Mouse (Mus musculus) embryo, embryonic 11 days (tissue): Measurements from ENCODE around the gene St3gal3.

Experiments
- DNase-seq: peaks from one replicate; pipeline ENCODE4 v3.0.0-alpha.2; 2015

The St3gal3 gene

DNA sequence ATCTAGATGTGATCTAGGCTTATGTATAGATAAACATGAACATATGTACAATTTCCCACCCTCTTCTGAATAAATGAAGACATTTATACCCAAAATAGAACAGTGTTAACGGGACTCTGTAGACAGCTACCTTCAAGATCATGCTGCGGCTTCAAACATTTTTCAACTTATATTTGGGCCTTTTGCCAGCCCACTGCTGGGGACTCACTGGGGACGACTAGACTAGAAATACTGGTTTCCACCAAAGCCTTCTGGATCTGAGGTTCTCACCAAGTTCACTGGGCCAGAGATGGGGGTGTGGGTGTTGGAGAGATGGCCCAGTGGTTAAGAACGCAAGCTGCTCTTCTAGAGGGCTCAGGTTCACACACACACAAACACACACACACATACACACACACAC, 49.7 kb downstream of the St3gal3 start:
- no peak for DNase-seq

GRCm38 (mm10) chr4:118083217-118083951, 51.3 kb downstream of the St3gal3 start:
- DNase-seq = peak; percentile 94

- no peak for DNase-seq
Observed at GRCm38 (mm10) chr4:118081608-118082331, 52.9 kb downstream of the St3gal3 start.

GRCm38 (mm10) chr4:118080481-118080880, 54.2 kb downstream of the St3gal3 start:
- no peak for DNase-seq

DNA sequence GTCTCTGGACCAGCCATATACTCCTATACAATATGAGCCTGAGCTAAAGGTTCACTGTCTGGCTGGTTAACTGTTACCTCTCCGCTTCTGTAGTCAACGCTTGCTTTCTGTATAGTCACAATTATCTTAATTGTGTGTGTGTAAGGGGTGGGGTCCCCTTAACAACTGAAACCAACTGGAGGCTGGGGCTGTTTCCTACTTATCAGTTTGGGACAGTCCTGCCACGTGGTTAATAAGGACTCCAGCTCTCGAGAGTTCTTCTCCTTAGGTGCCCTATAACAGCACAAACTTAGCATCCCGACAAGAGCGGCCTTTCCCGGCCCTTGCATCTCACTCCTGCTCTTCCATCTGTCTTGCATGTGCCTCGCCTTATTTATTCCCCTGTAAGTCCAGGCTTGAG, 55.5 kb downstream of the St3gal3 start:
- DNase-seq = no peak

- no peak for DNase-seq
Observed at GRCm38 (mm10) chr4:118078576-118078975, 56.1 kb downstream of the St3gal3 start.

- DNase-seq = peak; percentile 62
Observed at GRCm38 (mm10) chr4:118077293-118077752, 57.4 kb downstream of the St3gal3 start.

DNA sequence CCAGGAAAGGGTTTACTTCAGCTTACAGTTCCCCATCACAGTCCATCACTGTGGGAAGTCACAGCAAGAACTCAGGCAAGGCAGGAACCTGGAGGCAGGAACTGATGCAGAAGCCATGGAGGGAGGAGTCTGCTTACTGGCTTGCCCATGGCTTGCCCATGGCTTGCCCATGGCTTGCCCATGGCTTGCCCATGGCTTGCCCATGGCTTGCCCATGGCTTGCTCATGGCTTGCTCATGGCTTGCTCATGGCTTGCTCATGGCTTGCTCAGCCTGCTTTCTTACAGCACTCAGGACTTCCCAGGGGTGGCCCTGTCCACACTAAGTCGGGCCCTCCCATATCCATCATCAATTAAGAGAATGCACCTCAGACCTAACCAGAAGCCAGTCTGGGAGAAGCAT, 58.1 kb downstream of the St3gal3 start:
- no peak for DNase-seq

GRCm38 (mm10) chr4:118075343-118075742, 59.4 kb downstream of the St3gal3 start:
- no peak for DNase-seq

DNA sequence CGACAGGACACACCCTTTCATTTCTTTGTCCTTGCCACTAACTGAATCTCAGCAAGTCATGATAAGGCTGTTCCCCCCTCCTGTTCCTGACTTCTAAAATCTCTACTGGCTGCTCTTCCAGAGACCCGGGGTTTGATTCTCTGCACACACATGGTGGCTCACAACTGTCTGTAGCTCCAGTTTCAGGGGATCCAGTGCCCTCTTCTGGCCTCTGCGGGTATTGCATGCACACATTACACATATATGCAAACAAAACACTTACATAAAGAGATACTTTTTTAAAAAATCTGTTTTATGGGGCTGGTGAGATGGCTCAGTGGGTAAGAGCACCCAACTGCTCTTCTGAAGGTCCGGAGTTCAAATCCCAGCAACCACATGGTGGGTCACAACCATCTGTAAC, 60.5 kb downstream of the St3gal3 start:
- DNase-seq = no peak

DNA sequence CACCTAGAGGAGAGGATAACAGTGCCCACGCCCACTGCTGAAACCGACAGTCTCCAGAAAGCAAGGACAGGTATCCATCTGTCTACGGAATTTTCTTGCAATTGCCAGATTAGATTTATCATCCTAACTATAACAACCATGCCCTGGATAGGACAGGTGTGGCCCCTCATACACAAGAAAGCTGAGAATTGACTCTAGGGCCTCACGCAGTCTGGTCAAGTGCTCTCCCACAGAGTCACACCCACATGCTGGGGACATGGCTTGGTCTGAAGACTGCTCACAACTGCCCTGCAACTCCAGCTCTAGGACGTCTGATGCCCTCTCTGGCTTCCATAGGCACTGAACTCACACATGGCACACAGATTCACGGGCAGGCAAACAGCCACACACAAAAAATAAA, 61.6 kb downstream of the St3gal3 start:
- no peak for DNase-seq

DNA sequence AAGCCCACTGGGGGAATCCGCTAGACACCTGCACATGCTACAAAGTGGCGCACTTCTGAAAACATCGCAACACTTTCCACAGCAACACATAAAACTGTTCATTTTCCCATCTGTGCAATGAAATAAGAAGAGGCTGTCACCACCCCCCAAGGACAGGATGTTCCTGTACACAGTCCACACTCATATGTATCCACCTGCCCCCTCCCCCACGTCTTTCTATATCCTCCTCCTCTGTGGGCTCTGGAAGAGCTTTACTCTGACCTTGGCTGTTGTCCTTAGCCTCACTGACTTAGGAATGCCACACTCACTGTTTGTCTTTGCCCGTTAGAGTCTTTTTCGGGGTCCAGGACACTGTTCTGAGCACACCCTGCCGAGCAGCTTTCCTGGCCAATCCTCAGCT, 62.8 kb downstream of the St3gal3 start:
- no peak for DNase-seq

DNA sequence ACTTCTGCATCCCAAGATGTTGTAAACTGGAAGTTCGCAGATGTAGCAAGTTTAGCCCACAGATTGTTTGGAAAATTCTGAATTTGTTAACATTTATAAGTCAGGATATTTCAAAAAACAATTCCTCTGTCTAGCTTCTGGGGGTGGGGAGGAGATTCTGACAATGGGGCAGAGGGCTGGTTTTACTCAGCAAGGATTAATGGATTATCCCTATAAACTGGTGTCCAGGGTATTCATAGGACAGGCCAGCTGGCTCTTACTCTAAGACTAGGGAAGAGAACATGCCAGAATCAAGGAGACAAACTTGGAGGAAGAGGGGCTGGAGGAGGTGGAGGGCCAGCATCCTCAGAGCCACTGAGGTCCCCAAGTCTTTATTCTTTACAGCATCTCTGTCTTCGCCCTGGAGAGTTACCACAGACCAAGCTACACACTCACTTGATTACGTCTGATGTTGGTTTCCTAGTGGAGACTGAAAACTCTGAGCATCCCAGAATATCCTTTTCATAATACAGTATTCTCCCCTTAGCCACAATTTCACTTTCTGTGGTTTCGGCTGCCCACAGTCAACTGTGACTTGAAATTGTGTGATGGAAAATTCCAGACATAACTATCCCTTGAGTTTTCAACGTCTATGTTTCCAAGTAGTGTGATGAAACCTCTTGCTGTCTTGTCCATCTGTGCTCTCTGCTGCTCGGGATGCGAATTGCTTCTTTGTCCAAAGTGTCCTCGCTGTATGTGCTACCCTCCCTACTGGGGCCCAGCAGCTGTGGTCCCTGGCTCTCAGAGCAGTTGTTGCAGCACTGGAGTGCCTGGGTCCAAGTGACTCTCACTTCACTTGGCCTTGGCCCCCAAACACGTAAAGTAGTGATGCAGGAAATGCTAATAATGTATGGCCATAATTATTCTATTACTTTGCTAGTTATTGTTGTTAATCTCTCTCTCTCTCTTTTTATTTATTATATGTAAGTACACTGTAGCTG, 64.2 kb downstream of the St3gal3 start:
- no peak for DNase-seq

- no peak for DNase-seq
Observed at GRCm38 (mm10) chr4:118061809-118062463, 72.8 kb downstream of the St3gal3 start.

- no peak for DNase-seq
Observed at GRCm38 (mm10) chr4:118060915-118061530, 73.7 kb downstream of the St3gal3 start.

DNA sequence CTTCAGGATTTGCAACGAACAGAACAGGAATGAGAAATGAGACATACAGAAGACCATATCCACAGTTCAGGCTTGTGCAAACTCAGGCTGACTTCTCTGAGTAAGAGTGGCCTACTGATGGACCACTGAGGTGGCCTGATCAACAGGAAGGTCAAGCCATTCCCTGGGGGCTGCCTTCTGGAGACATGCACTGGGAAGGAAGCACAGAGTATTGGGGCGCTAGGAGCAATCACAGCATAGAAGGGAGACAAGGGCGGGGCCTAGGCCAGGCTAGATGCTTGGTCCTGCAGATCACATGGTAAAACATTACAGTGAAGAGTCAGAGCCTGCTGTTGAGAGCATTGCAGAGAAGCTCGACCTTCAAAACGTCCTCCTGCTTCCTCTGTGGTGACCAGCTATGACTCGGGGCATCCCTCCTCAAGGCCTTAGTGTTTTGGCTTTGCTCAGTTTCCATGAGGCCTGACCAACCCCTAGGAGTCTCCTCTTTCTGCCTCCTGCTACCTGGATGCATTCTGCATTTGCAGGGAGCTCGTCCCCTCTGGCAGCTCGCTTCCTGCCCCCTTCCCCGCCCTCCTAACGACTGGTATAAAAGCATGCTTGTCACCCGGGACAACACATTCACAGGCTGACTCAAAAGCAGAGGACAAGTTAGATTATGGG, 74.8 kb downstream of the St3gal3 start:
- DNase-seq = no peak

DNA sequence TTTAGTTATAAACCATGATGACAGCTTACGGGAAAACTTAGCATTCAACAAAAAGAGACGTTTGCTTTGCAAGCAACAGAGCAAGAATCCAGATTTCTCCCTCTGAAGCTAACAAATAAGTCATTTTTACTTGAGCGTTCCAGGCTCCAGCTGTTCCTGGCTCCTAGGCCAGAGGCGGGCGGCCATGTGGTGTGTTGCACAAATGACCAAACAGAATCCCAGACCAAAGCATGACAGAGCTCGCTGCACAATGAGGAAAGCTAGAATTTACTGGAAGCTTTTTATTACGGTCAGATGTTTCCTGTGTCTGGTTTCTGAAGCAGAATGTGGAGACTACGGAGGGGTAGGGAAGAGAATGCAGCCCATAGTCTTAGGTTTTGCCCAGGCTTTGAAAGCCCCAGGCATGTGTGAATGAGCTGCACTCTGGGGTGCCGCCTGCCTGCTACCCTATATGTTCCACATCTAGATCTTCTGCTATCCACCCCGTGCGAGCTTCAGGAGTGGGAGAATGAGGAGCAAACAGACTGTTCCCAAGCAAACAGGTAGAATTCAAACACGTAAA, 76.5 kb downstream of the St3gal3 start:
- peak; percentile 63 for DNase-seq

DNA sequence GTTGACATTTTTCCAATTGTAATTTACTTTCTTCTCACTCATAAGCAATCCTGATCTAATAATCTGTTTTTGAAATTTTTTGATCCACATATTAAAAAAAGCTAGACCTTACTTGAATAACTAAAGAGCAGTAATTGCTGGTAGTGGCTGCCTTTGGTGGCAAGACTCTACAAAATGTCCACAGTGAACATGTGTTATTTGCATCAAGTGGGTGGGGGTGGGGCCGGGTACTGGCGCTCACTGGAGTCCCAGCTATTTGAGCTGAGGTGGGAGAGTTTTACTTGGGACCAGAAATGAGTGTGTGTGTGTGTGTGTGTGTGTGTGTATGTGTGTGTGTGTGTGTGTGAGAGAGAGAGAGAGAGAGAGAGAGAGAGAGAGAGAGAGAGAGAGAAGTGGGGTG, 77.6 kb downstream of the St3gal3 start:
- DNase-seq = no peak

- DNase-seq = no peak
Observed at GRCm38 (mm10) chr4:118054615-118055014, 80.1 kb downstream of the St3gal3 start.

DNA sequence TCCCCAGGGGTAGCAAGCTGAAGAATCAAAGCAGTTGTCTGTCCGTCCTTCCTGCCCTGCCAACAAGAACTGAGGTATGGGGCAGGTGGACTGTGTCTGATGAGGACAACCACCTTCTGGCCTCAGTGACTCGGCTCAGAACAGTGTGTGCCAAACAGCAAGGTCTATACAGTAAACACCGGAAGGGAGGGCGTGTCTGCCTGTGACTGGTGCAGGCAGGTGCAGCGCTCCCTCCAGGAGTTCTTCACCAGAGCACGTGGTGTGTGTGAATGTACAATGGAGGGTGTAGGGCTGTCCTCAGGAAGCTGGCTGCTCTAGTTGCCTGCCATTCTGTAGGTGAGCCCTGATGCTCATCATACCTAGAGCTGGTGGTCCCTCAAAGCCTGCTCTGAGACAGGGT, 80.8 kb downstream of the St3gal3 start:
- DNase-seq = no peak

DNA sequence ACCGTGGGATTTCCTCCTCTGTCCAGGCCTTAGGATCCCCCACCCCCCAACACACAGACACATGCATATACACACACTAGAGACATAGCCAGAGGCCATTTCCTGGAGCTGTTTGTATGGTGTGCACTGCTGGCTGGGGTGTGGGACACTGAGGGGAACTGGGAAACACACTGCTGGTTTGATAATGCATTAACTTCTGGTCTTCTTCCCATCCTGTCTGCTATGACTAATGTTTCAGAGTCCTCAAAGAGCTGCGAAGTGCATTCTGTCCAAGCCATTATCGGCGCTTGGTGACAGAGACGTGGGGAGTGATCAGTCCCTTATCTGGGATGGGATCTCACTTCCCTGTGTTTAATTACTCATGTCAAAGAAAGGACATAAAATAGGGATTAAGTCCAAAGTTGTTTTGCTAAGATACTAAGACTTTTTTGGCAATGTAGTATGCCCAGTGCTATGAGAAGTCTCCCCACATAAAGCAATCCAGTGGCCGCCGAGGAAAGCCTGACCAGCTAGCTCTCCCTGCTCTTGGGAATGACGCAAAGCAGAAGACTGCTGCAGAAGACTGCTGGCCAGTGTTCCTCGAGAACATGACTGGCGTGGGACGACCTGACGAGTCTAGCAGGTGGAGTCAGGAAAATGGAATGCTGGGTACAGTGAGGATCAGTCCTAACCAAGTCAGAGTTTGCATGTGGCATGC, 85.0 kb downstream of the St3gal3 start:
- no peak for DNase-seq
